Mouse (Mus musculus): ENCODE data around the gene Mal.
"Not testable (repeated sequence)": the region's sequence is repeated elsewhere in the genome, so short reads cannot be mapped to it uniquely, and the experiment has no call there.

Gene Mal

DNA sequence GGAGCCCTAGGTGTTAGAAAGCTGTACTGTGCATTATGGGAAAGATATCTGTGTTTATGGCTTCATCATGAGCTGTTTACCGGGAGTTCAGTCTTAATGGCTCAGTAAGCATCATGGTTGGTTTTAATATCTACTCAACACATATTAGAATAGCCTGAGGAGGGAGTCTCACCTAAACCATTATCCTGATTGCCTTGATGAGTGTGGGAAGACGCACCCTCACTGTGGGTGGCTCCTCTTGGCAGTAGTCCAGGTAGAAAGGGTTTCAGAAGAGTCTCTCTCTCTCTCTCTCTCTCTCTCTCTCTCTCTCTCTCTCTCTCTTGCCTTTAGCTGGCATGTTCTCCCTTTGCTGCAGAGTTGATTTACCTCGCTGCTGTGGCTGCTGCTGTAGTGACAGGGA, 34.4 kb downstream of the Mal start:
- DNase-seq, result no peak

DNA sequence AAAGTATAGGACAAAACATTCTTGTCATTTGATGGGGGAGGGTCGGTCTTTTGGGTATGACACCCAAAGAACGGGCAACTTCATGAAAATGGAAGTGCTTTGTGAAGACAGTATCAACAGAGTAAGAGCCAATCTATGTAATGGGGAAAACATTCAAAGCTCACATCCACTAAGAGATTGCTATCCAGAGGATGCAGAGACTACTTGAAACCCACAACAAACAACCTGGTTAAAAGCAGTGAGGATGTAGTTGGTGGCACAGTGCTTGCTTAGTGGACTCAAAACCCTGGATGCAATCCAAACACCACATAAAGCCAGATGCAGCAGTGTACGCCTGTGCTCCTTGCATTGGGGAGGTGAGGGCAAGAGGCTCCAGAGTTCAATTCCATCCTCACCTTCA, 37.2 kb downstream of the Mal start:
- no peak for DNase-seq

DNA sequence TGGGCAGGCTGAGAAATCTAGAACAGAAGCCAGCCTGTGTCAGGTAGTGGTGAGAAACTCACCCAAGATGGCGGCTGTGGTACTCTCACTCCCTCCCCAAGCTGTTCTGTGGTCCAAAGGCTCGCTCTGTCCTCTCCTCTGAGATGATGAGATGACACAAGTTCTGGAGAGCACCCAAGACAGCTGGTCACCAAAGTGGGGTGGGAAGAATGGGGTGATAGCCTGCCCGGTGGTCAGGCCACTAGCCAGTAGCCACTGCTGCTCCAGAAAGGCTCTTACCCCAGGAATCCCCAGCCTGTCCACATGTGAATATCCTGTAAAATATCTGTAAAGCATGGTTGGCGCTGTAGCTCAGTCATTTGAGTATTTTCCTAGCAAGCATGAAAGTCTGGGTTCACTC, 44.2 kb downstream of the Mal start:
- no peak for DNase-seq

DNA sequence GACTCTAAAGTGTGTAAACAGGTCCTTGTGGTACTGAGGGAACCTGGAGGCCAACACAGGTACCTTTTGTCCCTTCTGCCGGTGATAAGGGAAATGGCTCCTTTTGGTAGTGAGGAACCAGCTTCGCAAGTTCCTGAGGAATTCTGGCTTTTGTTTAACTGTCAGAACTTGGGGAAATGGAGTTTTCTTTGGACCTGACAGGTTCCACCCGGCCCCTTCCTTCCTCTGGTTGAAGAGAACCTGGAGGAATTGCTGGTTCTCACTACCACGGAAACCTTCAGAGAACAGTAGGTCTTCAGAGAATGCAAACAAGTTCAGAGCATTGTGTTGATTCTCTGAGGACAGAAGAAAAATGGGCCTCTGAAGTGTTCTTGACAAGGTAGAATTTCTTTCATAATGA, 45.1 kb downstream of the Mal start:
- DNase-seq, result no peak

DNA sequence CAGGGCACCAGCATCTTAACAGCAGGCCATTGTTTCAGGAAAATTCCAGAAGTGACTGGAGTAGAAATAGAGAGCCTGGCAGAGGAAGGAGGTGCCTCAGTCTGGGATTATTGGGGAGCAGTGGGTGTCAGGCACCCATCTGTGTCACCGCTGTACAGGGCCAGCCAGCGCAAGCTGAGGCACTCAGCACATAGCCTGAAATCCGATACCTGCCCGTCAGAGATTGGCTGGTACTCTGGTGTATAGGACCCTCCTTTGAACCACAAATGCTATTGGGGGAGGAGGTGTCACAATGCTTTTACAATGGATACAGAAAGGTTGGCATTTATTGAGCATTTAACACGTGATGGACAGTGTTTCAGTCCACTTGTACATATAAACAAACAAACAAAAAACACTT, 47.5 kb downstream of the Mal start:
- DNase-seq, result peak; percentile 56

DNA sequence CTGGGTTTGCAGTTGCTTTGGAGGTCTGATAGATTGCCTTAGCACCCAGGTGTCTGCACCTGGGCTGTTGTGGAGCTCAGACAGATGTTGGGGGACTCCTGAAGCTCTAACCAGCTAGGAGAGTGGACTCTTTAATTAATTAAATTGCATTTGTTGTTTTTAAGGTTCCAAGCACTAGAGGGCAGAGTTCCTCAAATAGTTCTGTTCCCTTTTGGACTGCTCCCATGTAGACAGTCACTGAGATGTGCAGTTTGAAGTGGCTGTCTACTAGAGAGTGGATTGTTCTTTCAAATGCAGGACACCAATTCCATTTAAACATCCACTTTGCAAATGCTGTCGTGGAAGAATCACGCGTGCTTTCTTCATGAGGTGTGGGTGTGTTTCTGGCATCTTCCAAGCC, 48.3 kb downstream of the Mal start:
- peak; percentile 77 for DNase-seq

DNA sequence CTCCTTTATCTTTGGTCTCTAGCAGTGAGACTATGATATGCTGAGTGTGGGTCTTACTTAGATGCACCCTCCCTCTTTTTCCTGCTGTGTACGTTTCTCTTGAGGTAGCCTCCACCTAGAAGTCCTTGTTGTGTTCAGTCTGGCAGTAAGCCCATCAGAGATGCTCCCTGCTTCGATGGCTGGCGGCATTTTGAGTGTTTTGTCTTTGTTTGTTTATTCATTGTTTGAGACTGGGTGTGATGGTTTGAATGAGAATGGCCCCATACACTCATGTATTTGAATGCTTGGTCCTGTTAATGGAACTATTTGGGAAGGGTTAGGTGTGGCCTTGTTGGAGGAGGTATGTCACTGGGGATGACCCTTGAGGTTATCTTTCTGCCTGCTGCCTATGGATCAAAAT, 51.3 kb downstream of the Mal start:
- DNase-seq, result no peak

DNA sequence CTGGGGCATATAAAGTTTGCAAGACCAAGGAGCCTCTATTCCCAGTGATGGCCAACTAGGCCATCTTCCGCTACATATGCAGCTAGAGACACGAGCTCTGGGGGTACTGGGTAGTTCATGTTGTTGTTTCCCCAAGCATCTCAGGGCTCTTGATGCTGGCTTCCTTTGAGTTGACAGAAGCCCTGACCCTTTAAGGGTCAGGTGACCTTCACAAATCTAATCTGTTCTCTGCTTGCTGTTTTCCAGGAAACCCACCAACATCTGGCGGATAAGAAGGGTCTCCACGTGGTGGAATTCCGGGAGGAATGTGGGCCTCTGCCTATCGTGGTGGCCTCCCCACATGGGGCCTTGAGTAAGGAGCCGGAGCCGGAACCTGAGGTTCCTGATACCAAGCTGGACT, 53.1 kb downstream of the Mal start:
- DNase-seq, result not testable (repeated sequence)

DNA sequence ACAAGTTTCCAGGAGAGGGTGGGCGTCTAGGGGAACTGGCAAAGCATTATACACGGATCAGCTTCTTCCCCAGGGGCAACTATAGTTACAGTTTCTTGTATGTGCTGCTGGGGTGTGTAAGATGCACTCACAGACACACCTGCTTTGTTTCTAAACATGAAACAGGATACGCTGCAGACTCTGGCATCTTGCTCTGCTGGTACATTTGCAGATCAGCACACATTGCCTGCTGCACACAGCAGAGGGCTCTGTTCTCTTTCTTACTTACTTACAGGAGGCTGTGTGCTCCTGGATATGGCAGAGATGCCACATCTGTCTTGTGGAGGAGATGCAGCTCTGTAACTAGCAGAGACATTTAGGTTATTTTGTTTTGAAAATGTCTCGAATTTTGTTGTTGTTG, 65.7 kb downstream of the Mal start:
- no peak for DNase-seq

DNA sequence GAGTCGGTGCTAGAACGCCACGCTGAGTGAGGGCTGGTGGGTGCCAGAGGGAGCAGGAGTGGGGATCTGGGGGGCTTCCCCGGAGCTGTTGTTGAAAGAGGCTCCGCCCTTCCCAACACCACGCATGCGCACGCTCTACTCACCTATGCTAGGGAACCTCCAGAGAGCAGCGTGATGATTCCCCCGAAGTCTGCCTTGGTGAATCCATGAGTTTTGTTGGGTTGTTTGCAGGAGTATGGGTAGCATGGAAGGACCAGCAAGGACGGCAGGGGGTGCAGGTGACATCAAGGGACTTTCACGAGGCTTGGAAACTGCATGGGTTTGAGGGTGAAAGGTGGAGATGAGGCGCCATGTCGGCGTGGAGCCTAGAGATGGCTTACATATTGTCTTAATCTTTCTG, 66.3 kb downstream of the Mal start:
- DNase-seq, result no peak

DNA sequence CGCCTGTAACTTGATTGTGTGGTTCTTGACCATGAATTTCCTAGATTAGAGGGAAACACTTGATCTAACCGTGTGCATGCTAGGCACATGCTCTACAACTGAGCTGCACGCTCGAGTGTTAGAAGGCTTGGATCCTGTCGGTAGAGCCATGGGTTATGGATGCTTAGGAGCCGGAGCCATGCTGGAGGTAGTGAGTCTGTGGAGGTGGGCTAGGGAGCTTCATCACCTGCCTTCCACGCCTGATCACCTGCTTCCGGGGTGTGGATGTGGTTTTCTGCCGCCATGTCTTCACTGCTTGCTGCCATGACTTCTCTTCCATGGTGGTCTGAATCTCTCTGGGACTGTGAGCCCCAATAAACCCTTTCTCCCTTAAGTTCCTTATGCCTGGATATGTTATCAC, 67.6 kb downstream of the Mal start:
- DNase-seq, result no peak

DNA sequence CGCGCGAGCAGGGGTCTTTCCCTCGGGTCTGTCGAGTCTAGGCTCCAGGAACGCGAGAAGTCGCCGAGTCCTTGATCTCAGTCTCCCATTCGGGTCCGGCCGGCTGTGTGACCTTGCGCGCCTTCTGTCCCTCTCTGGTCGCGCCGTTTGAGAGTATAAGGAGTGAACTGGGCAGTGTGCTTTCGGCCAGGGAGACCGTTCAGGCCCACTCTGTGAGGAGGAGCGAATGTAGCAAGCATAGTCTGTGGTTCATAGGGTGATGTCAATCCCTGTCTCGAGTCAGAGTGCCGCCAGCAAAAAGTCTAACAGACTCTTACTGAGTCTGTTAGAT, 69.0 kb downstream of the Mal start:
- DNase-seq, result no peak

DNA sequence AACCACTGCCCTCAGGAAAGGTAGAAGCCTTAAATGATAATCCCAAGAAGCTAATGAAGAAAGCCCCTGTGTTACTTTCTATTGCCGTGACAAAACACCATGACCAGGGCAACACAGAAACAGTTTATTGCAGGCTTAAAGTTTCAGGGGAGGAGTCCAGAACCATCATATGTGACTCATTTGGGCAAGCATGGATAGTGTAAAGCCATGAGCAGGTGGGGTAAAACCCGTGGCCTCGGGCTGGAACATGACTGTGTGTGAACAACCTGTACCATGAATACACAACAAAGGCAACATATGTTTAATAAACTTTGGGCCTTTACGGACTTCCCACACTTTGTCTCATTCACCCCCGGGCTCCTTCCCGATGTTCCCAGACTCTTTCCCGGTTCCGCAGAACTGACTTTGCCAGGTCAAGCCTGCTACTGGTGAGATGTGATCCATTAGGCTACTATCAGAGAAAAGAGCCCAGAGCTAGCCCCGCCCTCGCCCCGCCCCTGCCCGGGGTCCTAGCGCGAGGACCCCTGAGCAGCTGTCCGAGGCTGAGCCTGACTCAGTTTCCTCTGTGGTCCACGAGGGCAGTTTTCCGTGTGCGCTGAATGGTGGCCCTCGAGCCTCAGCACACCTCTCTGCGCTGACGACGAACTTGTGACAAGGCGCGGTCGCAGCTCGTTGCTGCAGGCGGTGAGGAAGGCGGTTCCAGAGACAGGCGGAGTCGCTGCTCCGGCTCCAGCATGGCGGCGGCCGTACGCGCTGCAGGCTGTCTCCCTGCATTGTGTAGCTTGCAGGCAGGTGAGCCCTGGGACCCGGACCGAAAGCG, 69.6 kb downstream of the Mal start, which contains the start of the genes Zfp661 and Mrps5:
Gene Zfp661 (minus strand): TSS at position 401 of the 820 bp plus-strand sequence.
Gene Mrps5 (plus strand): TSS at position 529 of the 820 bp plus-strand sequence.
- peak; percentile 86 for DNase-seq

DNA sequence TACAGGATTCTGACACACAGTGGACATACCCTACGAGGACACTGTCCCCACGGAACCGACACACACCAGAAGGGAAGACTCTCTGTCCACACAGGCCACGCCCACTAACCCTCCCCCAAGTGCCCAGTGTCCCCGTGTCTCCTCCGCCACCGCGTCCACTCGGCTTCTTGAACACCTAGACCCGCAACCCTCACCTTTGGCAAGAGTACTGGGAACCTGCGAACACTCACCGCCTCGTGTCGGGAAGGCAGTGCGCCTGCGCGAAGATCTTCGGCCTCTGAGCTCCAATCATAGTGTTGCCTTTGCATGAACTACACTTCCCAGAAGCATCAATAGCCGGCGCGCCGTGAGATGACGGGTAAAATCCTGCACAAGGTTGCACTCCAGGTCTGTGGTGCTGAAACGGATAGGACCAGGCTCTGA, 72.0 kb downstream of the Mal start:
- peak; percentile 96 for DNase-seq

Measured in embryo, embryonic 11 days (tissue).